Mouse (Mus musculus) heart, embryonic 10.5 days (tissue): ENCODE measurements around the gene A430033K04Rik. TPM values are rescaled to one million over a fixed set of nuclear protein-coding genes. Genes with fewer than 3 reads are reported as not detected.

ENCODE experiments used
- DNase-seq: peaks from one replicate; pipeline ENCODE4 v3.0.0-alpha.2; 2017; ENCODE audit warnings: low spot score
- H3K27ac ChIP-seq: fragments of 300-500 bp; sonication (generic); 2 replicates; pipeline ENCODE4 v1.5.1; 2016; ENCODE audit warnings: mild to moderate bottlenecking
- H3K27me3 ChIP-seq: fragments of 300-500 bp; sonication (generic); 2 replicates; pipeline ENCODE4 v1.6.1; 2016; ENCODE audit warnings: mild to moderate bottlenecking; ENCODE audit not compliant: poor library complexity, insufficient read depth, severe bottlenecking
- H3K36me3 ChIP-seq: fragments of 300-500 bp; sonication (generic); 2 replicates; pipeline ENCODE4 v1.6.1; 2016; ENCODE audit warnings: mild to moderate bottlenecking, moderate library complexity
- H3K4me1 ChIP-seq: fragments of 300-500 bp; sonication (generic); 2 replicates; pipeline ENCODE4 v1.6.1; 2016; ENCODE audit warnings: mild to moderate bottlenecking
- H3K4me3 ChIP-seq: fragments of 300-500 bp; sonication (generic); 2 replicates; pipeline ENCODE4 v1.5.1; 2016; ENCODE audit warnings: mild to moderate bottlenecking, moderate library complexity
- H3K9me3 ChIP-seq: fragments of 300-500 bp; sonication (generic); 2 replicates; pipeline ENCODE4 v1.6.1; 2016; ENCODE audit warnings: mild to moderate bottlenecking, moderate library complexity
- WGBS: fragments of 180-500 bp; shearing (Covaris S2); methylation state at CpG from one replicate; pipeline ENCODE4 v1.1.7; 2016; 5-methylcytosine and 5-hydroxymethylcytosine counted together
- microRNA-seq: library from miRNA; unstranded; fragments of <30 nt; microRNA quantifications from one replicate; pipeline ENCODE4, GENCODE M21; 2017
- polyA plus RNA-seq: library from polyadenylated mRNA; unstranded; fragments of >200 nt; fragmentation: Nextera tagmentation; extraction: Ambion mirVana; gene quantifications from 2 replicates; pipeline ENCODE4 v1.2.1, GENCODE M21; 2016

A430033K04Rik gene
- polyA plus RNA-seq, 1 experiment from 2014 or later, result 7.0 TPM

DNA sequence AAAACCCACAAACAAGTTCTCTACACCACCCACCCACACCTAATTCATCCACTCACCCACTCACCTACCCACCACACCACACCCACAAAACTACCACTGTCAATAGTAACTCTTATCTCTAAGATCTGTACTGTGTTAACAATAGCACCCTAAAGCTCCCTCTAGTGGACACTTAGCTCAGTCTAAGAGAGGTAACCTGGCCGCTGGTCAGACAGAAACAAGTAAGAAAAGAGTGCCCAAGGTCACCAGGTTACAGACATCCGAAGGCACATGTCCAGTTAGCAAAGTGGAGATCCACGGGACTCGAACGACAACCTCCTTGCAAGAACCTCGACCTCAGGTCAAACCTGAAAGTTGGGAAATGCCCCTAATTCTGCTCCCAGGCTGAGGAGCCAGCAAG is 35.2 kb downstream of the A430033K04Rik start:
- Histone ChIP-seq H3K4me3 (no peak overlapping the region), H3K27me3 (no peaks in the 10 kb centered on the region), H3K27ac (no peak overlapping the region), H3K36me3 (no peaks in the 10 kb centered on the region), H3K9me3 (no peaks in the 10 kb centered on the region), H3K4me1 (no peaks in the 10 kb centered on the region)
- 45% methylated on average over 6 of the region's 6 CpGs for WGBS
- DNase-seq, result no peak

DNA sequence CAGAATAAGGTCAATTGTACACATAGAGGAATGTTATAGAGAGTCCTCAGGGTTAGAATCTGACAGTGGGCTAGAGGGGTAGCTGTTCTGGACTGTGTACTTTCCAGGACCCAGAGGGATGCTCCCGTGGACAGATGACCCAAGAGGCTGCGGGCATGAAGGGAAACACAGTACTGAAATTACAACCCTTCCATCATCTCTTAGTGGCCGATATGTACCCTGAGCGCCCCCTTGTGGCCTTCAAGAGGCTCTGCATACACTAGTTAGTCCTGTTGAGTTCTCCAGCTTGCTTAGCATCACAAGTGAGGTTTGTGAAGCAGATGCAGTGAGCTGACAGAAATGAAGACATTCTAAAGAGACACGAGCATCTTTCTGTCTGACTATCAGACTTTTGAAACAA is 36.3 kb downstream of the A430033K04Rik start:
- DNase-seq, result peak; percentile 85
- WGBS, result 17% methylated on average over 5 of the region's 5 CpGs
- H3K9me3 ChIP-seq, result no peaks in the 10 kb centered on the region
- no peak overlapping the region for H3K27ac ChIP-seq
- H3K4me3 ChIP-seq, result no peak overlapping the region
- H3K27me3 ChIP-seq, result no peaks in the 10 kb centered on the region
- H3K4me1 ChIP-seq, result no peaks in the 10 kb centered on the region
- H3K36me3 ChIP-seq, result no peaks in the 10 kb centered on the region

DNA sequence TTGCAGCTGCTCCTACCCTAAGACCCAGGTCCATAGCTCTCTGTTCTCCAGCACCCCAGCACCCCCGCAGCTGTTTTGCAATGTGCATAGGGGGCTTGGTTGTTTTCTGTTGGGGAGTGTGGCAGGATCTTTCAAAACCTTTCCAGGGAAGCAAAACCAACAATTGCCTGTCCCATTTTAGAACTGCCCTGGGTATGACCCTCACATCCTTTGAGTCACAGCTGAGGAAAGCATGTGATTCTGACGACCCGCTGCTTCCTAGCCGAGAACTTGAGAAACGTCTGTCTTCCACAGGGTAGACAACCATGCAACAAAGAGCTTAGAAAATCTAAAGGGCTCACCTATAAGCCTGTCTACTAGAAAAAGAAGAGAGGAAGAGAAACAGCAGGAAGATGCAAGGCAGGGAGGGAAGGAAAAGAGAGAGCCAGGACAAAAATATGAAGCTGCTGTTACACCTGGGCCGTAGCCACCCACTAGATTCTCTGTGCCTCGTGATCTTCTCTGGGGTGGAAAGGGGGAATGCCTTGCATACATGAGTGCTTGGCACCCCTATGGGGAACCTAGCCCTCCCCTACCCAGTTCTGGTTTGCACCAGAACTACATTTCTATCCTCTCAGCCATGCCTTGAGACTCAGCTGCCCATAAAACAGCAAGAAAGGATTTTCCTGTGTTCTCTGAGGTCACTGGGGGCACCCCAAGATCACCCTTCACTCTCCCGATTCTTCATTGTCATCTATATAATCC is 60.5 kb downstream of the A430033K04Rik start:
- H3K4me3 ChIP-seq, result no peak overlapping the region
- peaks cover 7% of the 10 kb centered on the region; the same call in 1 of the 2 replicates for H3K4me1 ChIP-seq
- H3K36me3 ChIP-seq, result no peaks in the 10 kb centered on the region
- WGBS, result 52% methylated on average over 8 of the region's 8 CpGs
- H3K27ac ChIP-seq, result peak overlapping the region; percentile 18; the same call in 1 of the 2 replicates
- no peaks in the 10 kb centered on the region for H3K9me3 ChIP-seq
- no peaks in the 10 kb centered on the region for H3K27me3 ChIP-seq
- DNase-seq, result no peak

DNA sequence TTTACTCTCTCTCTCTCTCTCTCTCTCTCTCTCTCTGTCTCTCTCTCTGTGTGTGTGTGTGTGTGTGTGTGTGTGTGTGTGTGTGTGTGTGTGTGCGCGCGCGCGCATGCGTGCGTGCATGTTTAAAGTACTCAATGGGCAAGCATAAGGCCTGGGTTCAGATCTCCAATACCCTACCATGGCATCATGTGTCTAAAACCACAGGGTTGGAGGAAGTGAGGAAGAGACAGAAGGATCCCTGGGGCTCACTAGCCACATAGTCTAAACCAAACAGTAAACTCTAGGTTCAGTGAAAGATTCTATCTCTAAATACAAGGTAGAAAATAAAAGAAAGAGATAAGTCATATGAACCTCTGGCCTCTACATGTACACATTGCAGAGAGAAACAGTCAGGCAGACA is 61.2 kb downstream of the A430033K04Rik start:
- WGBS, result 100% methylated on average over 3 of the region's 7 CpGs
- no peak for DNase-seq
- Histone ChIP-seq H3K36me3 (no peaks in the 10 kb centered on the region), H3K4me3 (no peak overlapping the region), H3K9me3 (no peaks in the 10 kb centered on the region), H3K27me3 (no peaks in the 10 kb centered on the region), H3K27ac (no peak overlapping the region), H3K4me1 (peaks cover 7% of the 10 kb centered on the region; the same call in 1 of the 2 replicates)

DNA sequence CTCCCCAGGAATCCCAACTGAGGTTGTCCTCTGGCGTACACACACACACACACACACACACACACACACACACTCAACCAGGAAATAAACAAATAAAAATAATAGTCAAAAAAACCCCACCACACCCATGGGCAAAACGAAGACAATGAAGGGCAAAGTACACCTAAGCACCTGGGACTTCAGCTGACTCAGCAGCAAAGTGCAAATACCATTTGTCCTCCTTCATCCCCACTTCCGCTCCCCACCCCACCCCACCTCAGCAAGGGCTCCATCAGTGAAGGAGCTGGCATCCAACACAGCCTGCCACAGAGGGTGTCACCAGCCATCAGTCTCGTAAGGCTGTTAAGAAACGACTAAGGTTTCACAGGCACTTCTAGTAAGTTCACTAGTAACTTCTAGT is 64.8 kb downstream of the A430033K04Rik start:
- Histone ChIP-seq H3K36me3 (no peaks in the 10 kb centered on the region), H3K9me3 (no peaks in the 10 kb centered on the region), H3K4me1 (peaks cover 16% of the 10 kb centered on the region), H3K27me3 (no peaks in the 10 kb centered on the region), H3K27ac (no peak overlapping the region), H3K4me3 (no peak overlapping the region)
- WGBS, result 62% methylated on average over 5 of the region's 5 CpGs
- no peak for DNase-seq

DNA sequence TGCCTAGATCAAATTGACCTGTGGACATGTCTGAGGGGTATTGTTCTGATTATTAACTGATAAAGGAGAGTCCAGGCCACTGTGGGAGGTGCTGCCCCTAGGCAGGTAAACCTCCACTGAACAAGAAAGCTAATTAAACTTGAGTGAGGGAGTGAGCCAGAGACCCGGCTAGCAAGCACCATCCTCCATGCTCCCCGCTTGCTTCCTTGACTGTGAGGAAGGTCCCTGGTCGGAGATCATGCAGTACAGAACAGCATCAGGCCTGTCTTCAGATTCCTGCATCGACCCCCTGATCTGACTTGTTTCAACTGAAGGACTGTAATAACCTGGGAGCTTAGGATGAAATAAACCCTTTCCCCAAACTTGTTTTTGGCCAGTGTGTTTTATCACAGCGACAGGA is 66.6 kb downstream of the A430033K04Rik start:
- Histone ChIP-seq H3K36me3 (no peaks in the 10 kb centered on the region), H3K27me3 (no peaks in the 10 kb centered on the region)
- 67% methylated on average over 5 of the region's 5 CpGs for WGBS

DNA sequence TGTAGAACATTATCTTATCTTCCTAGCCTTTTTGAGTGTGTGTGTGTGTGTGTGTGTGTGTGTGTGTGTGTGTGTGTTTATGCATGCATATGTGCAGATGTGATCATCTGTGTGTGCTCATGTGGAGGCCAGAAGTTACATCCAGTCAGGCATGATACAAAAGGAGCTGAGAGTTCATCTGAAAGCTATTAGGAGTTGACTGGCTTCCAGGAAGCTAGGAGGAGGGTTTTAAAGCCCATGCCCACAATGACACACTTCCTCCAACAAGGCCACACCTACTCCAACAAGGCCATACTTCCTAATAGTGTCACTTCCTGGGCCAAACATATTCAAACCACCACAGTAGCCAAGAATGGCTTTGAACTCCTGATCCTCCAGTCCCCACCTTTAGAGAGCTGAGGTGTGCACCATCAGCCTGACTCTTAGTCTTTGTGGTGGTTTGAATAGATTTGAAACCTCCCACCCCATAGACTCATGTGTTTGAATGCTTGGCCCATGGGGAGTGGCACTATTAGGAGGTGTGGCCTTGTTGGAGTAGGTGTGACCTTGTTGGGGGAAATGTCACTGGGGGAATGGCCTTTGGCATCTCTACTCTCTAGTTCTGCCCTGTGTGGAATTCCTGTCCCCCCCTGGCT is 70.4 kb downstream of the A430033K04Rik start:
- H3K4me3 ChIP-seq, result no peak overlapping the region
- H3K27ac ChIP-seq, result no peak overlapping the region
- no peaks in the 10 kb centered on the region for H3K27me3 ChIP-seq
- DNase-seq, result no peak
- H3K4me1 ChIP-seq, result peaks cover 27% of the 10 kb centered on the region
- no peaks in the 10 kb centered on the region for H3K9me3 ChIP-seq
- no peaks in the 10 kb centered on the region for H3K36me3 ChIP-seq

More for the DNA sequence above, 66.6 kb downstream of the A430033K04Rik start:
- Histone ChIP-seq H3K9me3 (no peaks in the 10 kb centered on the region), H3K4me1 (peaks cover 11% of the 10 kb centered on the region), H3K27ac (no peak overlapping the region; the same call in 1 of the 2 replicates), H3K4me3 (no peak overlapping the region)
- DNase-seq, result no peak

DNA sequence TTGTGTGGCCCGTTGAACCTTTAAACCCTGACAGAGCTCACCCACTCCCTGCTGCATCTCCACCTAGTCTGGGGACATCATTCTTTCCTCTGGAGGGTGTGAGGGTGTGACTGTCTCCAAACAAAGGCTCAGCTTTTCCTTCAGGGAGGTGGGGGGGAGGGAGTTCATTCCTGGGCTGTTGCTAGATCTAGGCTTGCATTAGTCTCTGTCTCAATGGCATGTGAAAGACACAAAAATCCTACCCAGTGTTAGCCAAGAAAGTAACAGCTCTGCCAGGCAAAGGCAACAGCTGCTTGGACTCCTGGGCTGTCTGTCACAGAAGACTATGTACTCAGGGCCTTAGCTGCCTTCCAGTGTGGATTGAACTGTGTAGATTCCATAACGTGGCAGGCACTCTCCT is 71.4 kb downstream of the A430033K04Rik start:
- Histone ChIP-seq H3K27ac (no peak overlapping the region), H3K36me3 (no peaks in the 10 kb centered on the region), H3K9me3 (no peaks in the 10 kb centered on the region), H3K27me3 (no peaks in the 10 kb centered on the region), H3K4me3 (no peak overlapping the region), H3K4me1 (peaks cover 28% of the 10 kb centered on the region)
- no peak for DNase-seq
- 42% methylated on average over 2 of the region's 2 CpGs for WGBS

DNA sequence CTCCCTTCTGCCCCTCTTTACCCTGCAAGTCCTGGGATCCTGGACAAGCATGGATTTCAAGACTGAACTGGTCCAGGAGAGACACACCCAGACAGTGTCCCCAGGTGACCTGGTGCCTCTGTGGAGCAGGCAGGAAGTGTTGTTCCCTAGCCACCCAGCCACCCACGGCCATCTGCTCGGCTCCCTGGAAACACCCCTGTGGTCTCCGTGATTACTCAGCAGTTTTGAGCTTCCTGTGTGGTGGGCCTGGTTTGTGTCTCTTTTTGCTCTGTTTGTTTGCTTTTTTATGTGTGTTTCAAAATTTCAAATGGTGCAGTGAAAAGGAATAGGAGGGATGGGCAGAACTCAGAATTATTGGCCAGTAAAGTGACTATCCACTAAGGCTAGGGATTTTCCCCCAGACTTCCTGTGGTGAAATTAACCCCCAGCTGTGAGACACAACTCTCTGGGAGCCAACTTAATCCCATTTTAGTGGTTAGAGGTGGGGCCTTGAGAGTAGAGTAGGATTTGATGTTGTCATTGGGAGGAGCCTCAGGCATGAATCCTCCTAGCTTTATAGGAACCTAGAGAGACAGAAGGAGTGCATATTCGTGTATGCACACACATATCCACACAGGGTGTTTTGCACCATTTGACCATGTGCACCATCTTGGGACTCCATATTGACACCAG is 72.0 kb downstream of the A430033K04Rik start:
- Histone ChIP-seq H3K4me3 (no peak overlapping the region), H3K9me3 (no peaks in the 10 kb centered on the region), H3K27me3 (no peaks in the 10 kb centered on the region), H3K4me1 (peaks cover 24% of the 10 kb centered on the region), H3K27ac (no peak overlapping the region), H3K36me3 (no peaks in the 10 kb centered on the region)
- DNase-seq, result no peak
- 44% methylated on average over 4 of the region's 4 CpGs for WGBS

DNA sequence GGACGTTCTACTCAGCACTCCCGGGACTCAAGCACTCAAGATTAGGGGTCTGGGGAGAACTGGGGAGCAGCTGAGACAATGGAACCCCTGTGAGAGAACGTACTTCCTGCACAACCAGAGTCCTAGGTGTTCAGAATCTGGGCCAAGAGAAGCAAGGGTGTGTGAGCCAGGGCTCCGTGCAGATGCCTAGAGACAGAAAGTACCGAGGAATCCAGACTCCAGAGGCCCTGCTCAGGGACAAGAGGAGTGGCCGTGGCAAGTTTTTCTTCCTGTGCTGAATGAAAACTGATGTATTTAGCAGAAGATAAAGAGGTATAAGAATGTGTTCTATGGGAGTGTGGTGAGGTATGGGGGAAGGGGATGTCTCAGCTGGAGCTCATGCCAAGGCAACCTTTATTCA is 74.8 kb downstream of the A430033K04Rik start:
- WGBS, result 40% methylated on average over 6 of the region's 6 CpGs
- Histone ChIP-seq H3K27me3 (no peaks in the 10 kb centered on the region), H3K27ac (peak overlapping the region; percentile 42; the same call in 1 of the 2 replicates), H3K4me3 (no peak overlapping the region), H3K36me3 (no peaks in the 10 kb centered on the region), H3K9me3 (no peaks in the 10 kb centered on the region), H3K4me1 (peaks cover 20% of the 10 kb centered on the region)
- DNase-seq, result no peak

Small RNAs within 50 kb of the gene (microRNA-seq; reads per million reads assigned to microRNA genes)
- not detected for gene Gm24082

Other genes with a start within 250 kb of the A430033K04Rik start
- gene Zfp157, start 181.4 kb upstream of the A430033K04Rik start, polyA plus RNA-seq, result 22.1 and 25.9 TPM in 2 replicates
- not detected in 2 replicates for gene 1700123K08Rik, start 58.1 kb upstream of the A430033K04Rik start, polyA plus RNA-seq
- 38.2 and 40.9 TPM in 2 replicates for gene Zfp68, start 3.1 kb upstream of the A430033K04Rik start, polyA plus RNA-seq
- gene Fam20c, start 131.7 kb downstream of the A430033K04Rik start, polyA plus RNA-seq, result 2.4 and 4.9 TPM in 2 replicates
- not detected in 2 replicates for gene Gm5294, start 197.2 kb downstream of the A430033K04Rik start, polyA plus RNA-seq